Mouse (Mus musculus) heart, postnatal 0 days (tissue): ENCODE measurements around the gene Fabp7.

Experiments
- CTCF ChIP-seq: IDR thresholded peaks from 2 replicates; pipeline ENCODE4 v1.5.1; 2016; ENCODE audit warnings: antibody characterized with exemption, control low read depth, low read depth
- EP300 ChIP-seq: IDR thresholded peaks from 2 replicates; pipeline ENCODE4 v1.6.1; 2016; ENCODE audit warnings: antibody characterized with exemption, low read depth

- TF ChIP-seq CTCF (no peak), EP300 (no peak)
These were observed 25.7 kb upstream of the Fabp7 start for GRCm38 (mm10) chr10:57758999-57759398.
